Mouse (Mus musculus) left cerebral cortex, adult 18-20 months (tissue): ENCODE results near the gene Slc16a4. TPM values are rescaled to one million over a fixed set of nuclear protein-coding genes. Genes with fewer than 3 reads are reported as not detected.
"Not testable (repeated sequence)": the region's sequence is repeated elsewhere in the genome, so short reads cannot be mapped to it uniquely, and the experiment has no call there.

ENCODE experiments used
- DNase-seq, 2 experiments: peaks; one replicate each; pipeline ENCODE4 v3.0.0; 2021 to 2022; ENCODE audit warnings: low spot score in 2 of 2, mixed read lengths in 1 of 2
- total RNA-seq, 2 experiments: library from RNA; stranded (reverse); gene quantifications; 2 replicates each; pipeline ENCODE4 v1.2.3; 2021

The Slc16a4 gene
- total RNA-seq, 2 experiments from 2014 or later: 0.77 to 0.82 TPM

- no peak for DNase-seq
These were observed 4.8 kb downstream of the Slc16a4 start for GRCm38 (mm10) chr3:107295672-107296360.

GRCm38 (mm10) chr3:107296917-107297316, 5.9 kb downstream of the Slc16a4 start:
- DNase-seq: not testable (repeated sequence)

GRCm38 (mm10) chr3:107317338-107317737, 26.3 kb downstream of the Slc16a4 start:
- no peak for DNase-seq

GRCm38 (mm10) chr3:107321141-107321540, 30.1 kb downstream of the Slc16a4 start:
- DNase-seq: no peak

GRCm38 (mm10) chr3:107321776-107322175, 30.7 kb downstream of the Slc16a4 start:
- DNase-seq: no peak

GRCm38 (mm10) chr3:107326442-107326841, 35.4 kb downstream of the Slc16a4 start:
- no peak for DNase-seq

- no peak for DNase-seq
These were observed 39.7 kb downstream of the Slc16a4 start for GRCm38 (mm10) chr3:107330503-107331424.

GRCm38 (mm10) chr3:107331746-107332126, 40.7 kb downstream of the Slc16a4 start:
- DNase-seq: no peak

- peak; percentile 63 to 64 for DNase-seq
These were observed 41.3 kb downstream of the Slc16a4 start for GRCm38 (mm10) chr3:107332127-107332959.

- DNase-seq: peak; percentile 89 to 95
These were observed 41.9 kb downstream of the Slc16a4 start for GRCm38 (mm10) chr3:107332960-107333380.

- DNase-seq: peak; percentile 96 to 97
These were observed 42.6 kb downstream of the Slc16a4 start, which contains the start of gene Rbm15 for GRCm38 (mm10) chr3:107333381-107334201. Gene Rbm15, minus strand, starts transcription at chr3:107333673.

GRCm38 (mm10) chr3:107334202-107334934, 43.3 kb downstream of the Slc16a4 start:
- DNase-seq: no peak

GRCm38 (mm10) chr3:107343971-107344370, 52.9 kb downstream of the Slc16a4 start:
- DNase-seq: no peak

GRCm38 (mm10) chr3:107345033-107345725, 54.1 kb downstream of the Slc16a4 start:
- no peak for DNase-seq

- no peak for DNase-seq
These were observed 58.0 kb downstream of the Slc16a4 start for GRCm38 (mm10) chr3:107349006-107349405.

- DNase-seq: no peak
These were observed 60.7 kb downstream of the Slc16a4 start for GRCm38 (mm10) chr3:107351706-107352105.

GRCm38 (mm10) chr3:107355618-107356260, 64.7 kb downstream of the Slc16a4 start:
- DNase-seq: no peak

GRCm38 (mm10) chr3:107356964-107357441, 66.0 kb downstream of the Slc16a4 start:
- peak; percentile 85 to 86 for DNase-seq
